Mouse (Mus musculus) limb, embryonic 11.5 days (tissue): Measurements from ENCODE around the gene Olfr267. TPM values are rescaled to one million over a fixed set of nuclear protein-coding genes. Genes with fewer than 3 reads are reported as not detected.

Source experiments
- ATAC-seq: fragments of 200-750 bp; cut with Nextera tagmentation; 2 replicates; pipeline ENCODE4 v1.8.0; 2017; ENCODE audit warnings: low read depth; ENCODE audit not compliant: insufficient number of reproducible peaks, low FRiP score, low TSS enrichment
- DNase-seq: peaks from one replicate; pipeline ENCODE4 v3.0.0-alpha.2; 2015; ENCODE audit warnings: low spot score
- H3K27ac ChIP-seq: fragments of 300-500 bp; sonication (generic); replicated peaks from 2 replicates; pipeline ENCODE4 v1.5.1; 2014; ENCODE audit warnings: low read depth, mild to moderate bottlenecking, low read length
- H3K27me3 ChIP-seq: fragments of 300-500 bp; sonication (generic); 2 replicates; pipeline ENCODE4 v1.6.1; 2014; ENCODE audit warnings: mild to moderate bottlenecking, low read length, mixed read lengths; ENCODE audit not compliant: control insufficient read depth, insufficient read depth
- H3K36me3 ChIP-seq: fragments of 300-500 bp; sonication (generic); 2 replicates; pipeline ENCODE4 v1.6.1; 2014; ENCODE audit warnings: mild to moderate bottlenecking, low read length, moderate library complexity, mixed read lengths; ENCODE audit not compliant: control insufficient read depth, insufficient read depth
- H3K4me1 ChIP-seq: fragments of 300-500 bp; sonication (generic); 2 replicates; pipeline ENCODE4 v1.6.1; 2014; ENCODE audit warnings: low read length, mixed read lengths; ENCODE audit not compliant: control insufficient read depth, insufficient read depth
- H3K4me2 ChIP-seq: fragments of 300-500 bp; sonication (generic); 2 replicates; pipeline ENCODE4 v1.6.1; 2014; ENCODE audit warnings: low read depth, mild to moderate bottlenecking, moderate library complexity; ENCODE audit not compliant: severe bottlenecking
- H3K4me3 ChIP-seq: fragments of 300-500 bp; sonication (generic); 2 replicates; pipeline ENCODE4 v1.5.1; 2014; ENCODE audit warnings: low read depth, low read length
- H3K9ac ChIP-seq: fragments of 300-500 bp; sonication (generic); 2 replicates; pipeline ENCODE4 v1.6.1; 2014; ENCODE audit warnings: mild to moderate bottlenecking, low read length
- H3K9me3 ChIP-seq: fragments of 300-500 bp; sonication (generic); 2 replicates; pipeline ENCODE4 v1.6.1; 2016; ENCODE audit warnings: low read length; ENCODE audit not compliant: control insufficient read depth
- WGBS: fragments of 180-500 bp; shearing (Covaris S2); extraction: QIAGEN DNeasy Blood & Tissue Kit; methylation state at CpG from one replicate; pipeline ENCODE4 v1.1.7; 2014; 5-methylcytosine and 5-hydroxymethylcytosine counted together
- polyA plus RNA-seq: library from polyadenylated mRNA; unstranded; fragments of >200 nt; fragmentation: Nextera tagmentation; extraction: Ambion mirVana; gene quantifications from 2 replicates; pipeline ENCODE4 v1.2.1, GENCODE M21; 2014

The Olfr267 gene
- polyA plus RNA-seq: not detected in 2 replicates

- DNase-seq: no peak
- Histone ChIP-seq H3K4me1 (no peaks in the 10 kb centered on the region), H3K27me3 (no peaks in the 10 kb centered on the region)
These were observed at the start of gene Olfr267 for GRCm38 (mm10) chr4:58787616-58788015. TSS of gene Olfr267 (minus strand) at chr4:58787716.

GRCm38 (mm10) chr4:58832908-58833307 is 45.4 kb upstream of the Olfr267 start:
- no peak overlapping the region for H3K27ac ChIP-seq
- DNase-seq (no peak), ATAC-seq (no peak)
- H3K9ac ChIP-seq: no peak overlapping the region
- no peak overlapping the region for H3K4me3 ChIP-seq
- WGBS: 87% methylated on average over 3 of the region's 3 CpGs
- no peak overlapping the region for H3K4me2 ChIP-seq
- H3K36me3 ChIP-seq: no peaks in the 10 kb centered on the region; the same call in 1 of the 2 replicates
- H3K4me1 ChIP-seq: no peaks in the 10 kb centered on the region
- no peaks in the 10 kb centered on the region for H3K9me3 ChIP-seq
- H3K27me3 ChIP-seq: no peaks in the 10 kb centered on the region

More at GRCm38 (mm10) chr4:58787616-58788015, at the start of gene Olfr267:
- Histone ChIP-seq H3K9ac (no peak within 1 kb of the TSS), H3K9me3 (no peaks in the 10 kb centered on the region), H3K4me2 (no peak within 1 kb of the TSS), H3K36me3 (no peaks in the 10 kb centered on the region), H3K27ac (no peak within 1 kb of the TSS), H3K4me3 (no peak within 1 kb of the TSS)
- no peak for ATAC-seq

DNA sequence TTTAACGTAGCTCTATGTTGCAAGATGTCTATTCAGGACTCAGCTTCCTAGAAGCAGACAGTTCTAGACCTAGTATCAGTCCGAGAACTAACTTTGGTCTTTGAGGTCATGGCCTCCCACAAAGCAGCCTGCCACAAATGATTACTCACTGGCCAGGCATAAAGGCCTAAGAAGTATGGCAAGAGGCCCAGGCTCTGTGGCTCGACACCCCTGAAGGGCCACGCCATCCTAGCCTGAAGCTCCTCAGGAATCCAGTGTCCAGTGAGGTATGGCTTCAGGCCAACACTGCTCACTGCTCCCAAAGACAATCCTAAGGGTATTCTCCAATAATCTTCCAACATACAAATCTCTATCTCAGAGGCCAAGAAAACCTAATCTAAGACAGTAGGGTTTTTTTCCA is 38.4 kb upstream of the Olfr267 start:
- Histone ChIP-seq H3K9me3 (no peaks in the 10 kb centered on the region), H3K4me1 (no peaks in the 10 kb centered on the region), H3K4me3 (no peak overlapping the region), H3K36me3 (no peaks in the 10 kb centered on the region; the same call in 1 of the 2 replicates), H3K27ac (no peak overlapping the region), H3K27me3 (no peaks in the 10 kb centered on the region), H3K9ac (no peak overlapping the region), H3K4me2 (no peak overlapping the region)
- ATAC-seq (no peak), DNase-seq (no peak)
- WGBS: 90% methylated on average over 4 of the region's 4 CpGs

DNA sequence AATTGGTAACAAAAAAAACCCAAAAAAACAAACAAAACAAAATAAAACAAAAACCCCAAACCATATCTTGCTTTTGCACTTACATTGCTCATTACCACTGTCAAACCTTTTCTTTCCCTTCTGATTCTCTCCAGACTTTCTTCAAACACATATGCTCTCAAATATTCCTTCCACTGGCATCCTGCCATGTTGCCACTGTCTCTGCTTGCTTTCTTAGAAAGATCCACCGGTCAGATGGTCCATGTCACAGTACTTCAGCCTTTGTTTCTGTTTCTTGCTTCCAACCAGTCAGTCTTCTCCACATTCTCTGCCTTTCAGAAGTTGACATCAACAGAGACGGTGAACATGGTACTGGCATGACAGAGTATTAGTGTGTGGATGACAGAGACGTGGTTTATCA is 857 bp downstream of the Olfr267 start:
- Histone ChIP-seq H3K9me3 (no peaks in the 10 kb centered on the region), H3K27me3 (no peaks in the 10 kb centered on the region), H3K9ac (no peak overlapping the region), H3K4me2 (no peak overlapping the region), H3K27ac (no peak overlapping the region), H3K4me1 (no peaks in the 10 kb centered on the region), H3K4me3 (no peak overlapping the region), H3K36me3 (no peaks in the 10 kb centered on the region)
- WGBS: 85% methylated on average over 3 of the region's 3 CpGs
- DNase-seq (no peak), ATAC-seq (no peak)

DNA sequence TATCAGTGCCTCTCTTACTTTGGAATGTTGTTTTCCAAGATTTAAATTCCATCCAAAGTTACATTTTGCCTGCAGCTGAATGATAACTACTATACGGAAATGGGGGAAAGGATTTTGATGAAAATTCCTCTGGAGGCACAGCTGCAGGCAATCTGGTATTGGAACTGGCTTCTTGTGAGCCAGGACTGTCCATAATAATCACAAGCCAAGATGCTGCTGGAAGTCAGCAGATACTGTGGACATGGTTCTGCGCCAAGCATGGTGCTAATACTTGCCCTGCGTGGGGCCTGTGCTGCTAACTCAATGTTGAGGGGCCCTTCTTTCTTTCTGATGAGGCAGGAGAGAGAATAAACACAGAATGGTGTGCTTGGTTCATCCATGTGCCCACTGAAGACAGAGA is 24.1 kb downstream of the Olfr267 start:
- Histone ChIP-seq H3K27ac (no peak overlapping the region), H3K4me2 (no peak overlapping the region), H3K4me3 (no peak overlapping the region), H3K9ac (no peak overlapping the region), H3K4me1 (no peaks in the 10 kb centered on the region), H3K9me3 (no peaks in the 10 kb centered on the region), H3K27me3 (no peaks in the 10 kb centered on the region), H3K36me3 (no peaks in the 10 kb centered on the region)
- ATAC-seq (no peak), DNase-seq (no peak)
- WGBS: 90% methylated on average over 3 of the region's 3 CpGs

GRCm38 (mm10) chr4:58749510-58749909 is 38.0 kb downstream of the Olfr267 start:
- Histone ChIP-seq H3K4me2 (no peak overlapping the region), H3K9ac (no peak overlapping the region), H3K9me3 (no peaks in the 10 kb centered on the region), H3K4me3 (no peak overlapping the region), H3K27ac (no peak overlapping the region; the same call in 1 of the 2 replicates), H3K4me1 (no peaks in the 10 kb centered on the region), H3K36me3 (no peaks in the 10 kb centered on the region), H3K27me3 (no peaks in the 10 kb centered on the region)
- DNase-seq (no peak), ATAC-seq (no peak)
- 49% methylated on average over 2 of the region's 2 CpGs for WGBS

DNA sequence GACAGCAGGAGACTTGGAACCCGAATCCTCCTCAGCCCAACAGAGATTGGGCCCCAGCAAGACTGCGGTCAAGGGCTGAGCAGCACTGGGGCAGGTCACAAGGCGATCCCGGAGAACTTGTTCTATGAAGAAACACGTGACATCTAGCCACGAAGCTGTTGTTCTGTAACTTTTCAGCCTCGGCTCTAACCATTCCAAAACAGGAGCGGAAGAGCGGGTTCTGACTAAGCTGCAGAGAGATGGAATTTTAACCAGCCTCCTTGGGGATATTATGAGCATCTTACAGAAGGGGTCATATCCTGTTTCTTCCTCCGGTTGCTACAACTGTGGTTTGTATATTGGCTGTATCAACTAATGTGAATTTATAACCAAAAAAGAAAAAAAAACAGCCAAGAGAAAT is 38.4 kb downstream of the Olfr267 start:
- DNase-seq (peak; percentile 52), ATAC-seq (peak; percentile 51; the same call in 1 of the 2 replicates)
- Histone ChIP-seq H3K4me3 (no peak overlapping the region), H3K36me3 (no peaks in the 10 kb centered on the region), H3K9ac (0 out of 2 replicates have a peak overlapping the region, but pooled peaks have one; percentile 9), H3K4me1 (no peaks in the 10 kb centered on the region), H3K4me2 (no peak overlapping the region), H3K9me3 (no peaks in the 10 kb centered on the region), H3K27me3 (no peaks in the 10 kb centered on the region), H3K27ac (peak overlapping the region; percentile 65; the same call in 1 of the 2 replicates)
- 42% methylated on average over 10 of the region's 10 CpGs for WGBS

GRCm38 (mm10) chr4:58745583-58746222 is 41.8 kb downstream of the Olfr267 start:
- H3K27ac ChIP-seq: no peak overlapping the region
- 78% methylated on average over 7 of the region's 7 CpGs for WGBS

More at GRCm38 (mm10) chr4:58745583-58746222, 41.8 kb downstream of the Olfr267 start:
- Histone ChIP-seq H3K4me2 (no peak overlapping the region), H3K27me3 (no peaks in the 10 kb centered on the region), H3K9ac (no peak overlapping the region), H3K4me3 (no peak overlapping the region), H3K4me1 (no peaks in the 10 kb centered on the region), H3K9me3 (no peaks in the 10 kb centered on the region), H3K36me3 (no peaks in the 10 kb centered on the region)
- no peak for DNase-seq
- ATAC-seq: no peak
